Mouse (Mus musculus): Measurements from ENCODE around the gene Vangl2. TPM values are rescaled to one million over a fixed set of nuclear protein-coding genes. Genes with fewer than 3 reads are reported as not detected.

Gene Vangl2
- polyA plus RNA-seq, 1 experiment: 7.5 TPM

- TF ChIP-seq CTCF (IDR thresholded peaks at IDR 0.05; ENCODE audit: extremely low read depth, insufficient read depth, low read length) (no peak), POLR2A (IDR thresholded peaks at IDR 0.05; ENCODE audit: extremely low read depth, insufficient read depth, low read length) (no peak)
- Histone ChIP-seq H3K4me1 (ENCODE audit: control insufficient read depth, insufficient read depth, low read length) (0 out of 2 replicates have a peak, but pooled peaks cover 2% of the 10 kb centered on the region), H3K4me3 (ENCODE audit: insufficient read depth, low read length) (no peak overlapping the region), H3K27ac (ENCODE audit: insufficient read depth, low read length) (no peak overlapping the region)
Measured at GRCm38 (mm10) chr1:171994918-171995715, 33.1 kb downstream of the Vangl2 start.

- Histone ChIP-seq H3K4me3 (ENCODE audit: insufficient read depth, low read length) (no peak overlapping the region), H3K27ac (ENCODE audit: insufficient read depth, low read length) (no peak overlapping the region), H3K4me1 (ENCODE audit: control insufficient read depth, insufficient read depth, low read length) (0 out of 2 replicates have a peak, but pooled peaks cover 2% of the 10 kb centered on the region)
- TF ChIP-seq CTCF (IDR thresholded peaks at IDR 0.05; ENCODE audit: extremely low read depth, insufficient read depth, low read length): no peak
- no peak for TF ChIP-seq POLR2A (IDR thresholded peaks at IDR 0.05; ENCODE audit: extremely low read depth, insufficient read depth, low read length)
Measured at GRCm38 (mm10) chr1:171994501-171994900, 33.7 kb downstream of the Vangl2 start.

- 0 out of 2 replicates have a peak, but pooled peaks cover 2% of the 10 kb centered on the region for H3K4me1 ChIP-seq (ENCODE audit: control insufficient read depth, insufficient read depth, low read length)
- no peak overlapping the region for H3K27ac ChIP-seq (ENCODE audit: insufficient read depth, low read length)
- TF ChIP-seq CTCF (IDR thresholded peaks at IDR 0.05; ENCODE audit: extremely low read depth, insufficient read depth, low read length): no peak
- TF ChIP-seq POLR2A (IDR thresholded peaks at IDR 0.05; ENCODE audit: extremely low read depth, insufficient read depth, low read length): no peak
- H3K4me3 ChIP-seq (ENCODE audit: insufficient read depth, low read length): no peak overlapping the region
Measured at GRCm38 (mm10) chr1:171992901-171993530, 35.2 kb downstream of the Vangl2 start.

- TF ChIP-seq CTCF (IDR thresholded peaks at IDR 0.05; ENCODE audit: extremely low read depth, insufficient read depth, low read length): no peak
- no peak for TF ChIP-seq POLR2A (IDR thresholded peaks at IDR 0.05; ENCODE audit: extremely low read depth, insufficient read depth, low read length)
- Histone ChIP-seq H3K4me3 (ENCODE audit: insufficient read depth, low read length) (no peak overlapping the region), H3K4me1 (ENCODE audit: control insufficient read depth, insufficient read depth, low read length) (0 out of 2 replicates have a peak, but pooled peaks cover 2% of the 10 kb centered on the region), H3K27ac (ENCODE audit: insufficient read depth, low read length) (no peak overlapping the region)
Measured at GRCm38 (mm10) chr1:171991883-171992282, 36.4 kb downstream of the Vangl2 start.

GRCm38 (mm10) chr1:171984121-171984520 lies 44.1 kb downstream of the Vangl2 start:
- H3K27ac ChIP-seq (ENCODE audit: insufficient read depth, low read length): no peak overlapping the region
- H3K4me3 ChIP-seq (ENCODE audit: insufficient read depth, low read length): no peak overlapping the region
- TF ChIP-seq CTCF (IDR thresholded peaks at IDR 0.05; ENCODE audit: extremely low read depth, insufficient read depth, low read length): no peak
- no peak for TF ChIP-seq POLR2A (IDR thresholded peaks at IDR 0.05; ENCODE audit: extremely low read depth, insufficient read depth, low read length)
- no peaks in the 10 kb centered on the region for H3K4me1 ChIP-seq (ENCODE audit: control insufficient read depth, insufficient read depth, low read length)

GRCm38 (mm10) chr1:171983372-171984001 lies 44.8 kb downstream of the Vangl2 start:
- H3K4me1 ChIP-seq (ENCODE audit: control insufficient read depth, insufficient read depth, low read length): no peaks in the 10 kb centered on the region
- no peak overlapping the region for H3K4me3 ChIP-seq (ENCODE audit: insufficient read depth, low read length)
- H3K27ac ChIP-seq (ENCODE audit: insufficient read depth, low read length): no peak overlapping the region
- no peak for TF ChIP-seq POLR2A (IDR thresholded peaks at IDR 0.05; ENCODE audit: extremely low read depth, insufficient read depth, low read length)
- no peak for TF ChIP-seq CTCF (IDR thresholded peaks at IDR 0.05; ENCODE audit: extremely low read depth, insufficient read depth, low read length)

GRCm38 (mm10) chr1:171982740-171983139 lies 45.5 kb downstream of the Vangl2 start:
- H3K27ac ChIP-seq (ENCODE audit: insufficient read depth, low read length): no peak overlapping the region
- H3K4me3 ChIP-seq (ENCODE audit: insufficient read depth, low read length): no peak overlapping the region
- TF ChIP-seq CTCF (IDR thresholded peaks at IDR 0.05; ENCODE audit: extremely low read depth, insufficient read depth, low read length) (no peak), POLR2A (IDR thresholded peaks at IDR 0.05; ENCODE audit: extremely low read depth, insufficient read depth, low read length) (no peak)
- no peaks in the 10 kb centered on the region for H3K4me1 ChIP-seq (ENCODE audit: control insufficient read depth, insufficient read depth, low read length)

- Histone ChIP-seq H3K4me3 (ENCODE audit: insufficient read depth, low read length) (no peak overlapping the region), H3K27ac (ENCODE audit: insufficient read depth, low read length) (no peak overlapping the region), H3K4me1 (ENCODE audit: control insufficient read depth, insufficient read depth, low read length) (no peaks in the 10 kb centered on the region)
- TF ChIP-seq POLR2A (IDR thresholded peaks at IDR 0.05; ENCODE audit: extremely low read depth, insufficient read depth, low read length): no peak
- no peak for TF ChIP-seq CTCF (IDR thresholded peaks at IDR 0.05; ENCODE audit: extremely low read depth, insufficient read depth, low read length)
Measured at GRCm38 (mm10) chr1:171982170-171982569, 46.1 kb downstream of the Vangl2 start.

- no peak for TF ChIP-seq POLR2A (IDR thresholded peaks at IDR 0.05; ENCODE audit: extremely low read depth, insufficient read depth, low read length)
- no peak for TF ChIP-seq CTCF (IDR thresholded peaks at IDR 0.05; ENCODE audit: extremely low read depth, insufficient read depth, low read length)
- no peak overlapping the region for H3K4me3 ChIP-seq (ENCODE audit: insufficient read depth, low read length)
- no peaks in the 10 kb centered on the region for H3K4me1 ChIP-seq (ENCODE audit: control insufficient read depth, insufficient read depth, low read length)
- no peak overlapping the region for H3K27ac ChIP-seq (ENCODE audit: insufficient read depth, low read length)
Measured at GRCm38 (mm10) chr1:171979969-171980730, 48.1 kb downstream of the Vangl2 start.

Measured in cortical plate, adult 2 months (tissue).